Mouse (Mus musculus) layer of hippocampus, adult 6 months (tissue): Measurements from ENCODE around the gene Mfsd8. TPM values are rescaled to one million over a fixed set of nuclear protein-coding genes. Genes with fewer than 3 reads are reported as not detected.

Source experiments
- long read RNA-seq, 2 experiments: library from polyadenylated mRNA; unstranded; transcript quantifications; one replicate each; pipeline ENCODE4 v2.0.0; 2019 to 2020
- polyA plus RNA-seq: library from polyadenylated mRNA; unstranded; fragments of <200 nt; fragmentation: Nextera tagmentation; gene quantifications from 2 replicates; pipeline ENCODE4 v1.2.3, GENCODE M21; 2021

The Mfsd8 gene
- polyA plus RNA-seq, result 12.0 and 12.2 TPM in 2 replicates
- long read RNA-seq, experiment 1, transcript Mfsd8-201 (12 exons, 3,151 nt), result major isoform, 19 of 32 reads
- long read RNA-seq, experiment 1, partial matches to known transcripts, result 8 of 32 reads
- long read RNA-seq, experiment 1, other reads (novel, unspliced or antisense), result 5 of 32 reads
- long read RNA-seq, experiment 2, transcript Mfsd8-201 (12 exons, 3,151 nt), result major isoform, 90 of 109 reads
- long read RNA-seq, experiment 2, partial matches to known transcripts, result 4 of 109 reads
- long read RNA-seq, experiment 2, other reads (novel, unspliced or antisense), result 15 of 109 reads

DNA sequence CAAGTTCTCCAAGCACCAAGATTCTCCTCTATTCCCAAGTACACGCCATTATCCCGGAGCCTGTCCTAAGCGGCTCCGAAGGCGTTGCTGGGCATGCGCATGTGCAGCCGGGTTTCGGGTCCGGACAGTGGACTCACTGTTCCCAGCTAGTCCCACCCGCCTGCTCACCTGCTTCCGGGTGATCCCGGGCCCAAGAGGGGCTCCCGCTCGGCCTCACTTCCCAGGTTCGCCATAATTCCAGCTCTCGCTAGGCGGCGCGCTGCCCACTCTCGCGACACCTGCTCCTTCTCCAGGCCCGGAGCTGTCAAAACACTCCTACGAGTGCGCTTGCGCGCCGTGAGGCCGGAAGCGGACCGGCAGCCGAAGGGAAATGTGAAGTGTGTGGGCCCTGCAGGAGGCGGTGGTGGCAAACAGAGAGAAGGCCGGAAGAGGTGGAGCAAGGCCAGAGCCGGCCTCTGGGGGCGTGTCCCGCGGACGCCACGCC lies at the start of gene Mfsd8:
Mfsd8 (minus strand) TSS at position 414 of the 484 bp plus-strand sequence.

DNA sequence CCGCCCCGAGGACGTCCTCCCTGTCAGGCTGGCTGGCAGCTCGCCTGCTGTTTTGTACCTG lies 101 bp upstream of the Mfsd8 start, which contains the start of gene Abhd18:
Abhd18 (plus strand) TSS at position 14 of the 61 bp plus-strand sequence.

GRCm38 (mm10) chr3:40799530-40800372 lies 46.9 kb downstream of the Mfsd8 start, which contains the start of gene Plk4:
Gene Plk4 (plus strand): TSS chr3:40800019.

Other genes with a start within 250 kb of the Mfsd8 start
- gene Slc25a31, start 138.0 kb downstream of the Mfsd8 start, polyA plus RNA-seq, result 0.20 TPM in 1 of 2 replicates, not detected in the other
- 63.6 and 72.8 TPM in 2 replicates for gene Hspa4l, start 102.4 kb downstream of the Mfsd8 start, polyA plus RNA-seq
- gene Plk4, start 46.9 kb downstream of the Mfsd8 start, polyA plus RNA-seq, result 2.6 and 2.8 TPM in 2 replicates
- 14.6 and 15.7 TPM in 2 replicates for gene Abhd18, start 84 bp upstream of the Mfsd8 start, polyA plus RNA-seq
- not detected in 2 replicates for gene 1700034I23Rik, start 55.7 kb upstream of the Mfsd8 start, polyA plus RNA-seq
- gene Larp1b, start 102.9 kb upstream of the Mfsd8 start, polyA plus RNA-seq, result 2.1 and 4.9 TPM in 2 replicates
- 5.9 and 7.6 TPM in 2 replicates for gene Pgrmc2, start 236.2 kb upstream of the Mfsd8 start, polyA plus RNA-seq